Mouse (Mus musculus): ENCODE data around the gene Agpat4. TPM values are rescaled to one million over a fixed set of nuclear protein-coding genes. Genes with fewer than 3 reads are reported as not detected.

The Agpat4 gene
- polyA plus RNA-seq, 2 experiments: 22.1 to 23.7 TPM

DNA sequence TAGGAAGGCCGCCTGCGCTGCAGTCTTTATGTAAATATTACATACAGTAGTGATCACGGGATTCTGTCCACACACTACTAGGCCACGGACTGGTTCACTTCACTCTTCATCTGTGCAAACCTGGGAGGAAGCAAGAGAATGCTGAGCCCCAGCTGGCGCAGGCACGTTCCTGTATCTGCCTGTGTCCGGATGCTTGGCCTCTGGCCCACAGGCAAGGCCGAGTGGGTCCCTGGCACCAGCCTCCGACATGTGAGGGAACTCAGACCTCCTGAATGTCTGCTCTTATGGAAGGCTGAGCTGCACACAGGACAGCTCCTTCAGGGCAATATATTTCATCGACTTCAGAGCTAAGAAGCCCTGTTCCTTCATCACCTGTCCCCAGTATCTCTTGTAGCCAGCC, 109.5 kb downstream of the Agpat4 start:
- peaks cover 59% of the 10 kb centered on the region for H3K36me3 ChIP-seq (ENCODE audit: control insufficient read depth, insufficient read depth, low read length)
- ATAC-seq (ENCODE audit: low FRiP score, low read depth) (no peak), DNase-seq (ENCODE audit: low spot score) (no peak)
- TF ChIP-seq POLR2A (IDR thresholded peaks at IDR 0.05; ENCODE audit: borderline replicate concordance, extremely low read depth, insufficient read depth, insufficient read length): no peak
- no peak overlapping the region for H3K27ac ChIP-seq (replicated peaks; ENCODE audit: low read depth, low read length)
- no peak overlapping the region for H3K4me3 ChIP-seq (replicated peaks; ENCODE audit: low read length)
- no peaks in the 10 kb centered on the region for H3K27me3 ChIP-seq (ENCODE audit: control insufficient read depth, insufficient read depth, low read length)
- no peaks in the 10 kb centered on the region for H3K9me3 ChIP-seq (ENCODE audit: control insufficient read depth, low read length)
- 85% methylated on average over 10 of the region's 10 CpGs for WGBS
- H3K4me2 ChIP-seq (replicated peaks; ENCODE audit: low read depth, low read length, severe bottlenecking): no peak overlapping the region
- H3K4me1 ChIP-seq (ENCODE audit: control insufficient read depth, insufficient read depth, low read length): no peaks in the 10 kb centered on the region
- no peak overlapping the region for H3K9ac ChIP-seq (ENCODE audit: low read depth, low read length, severe bottlenecking)

DNA sequence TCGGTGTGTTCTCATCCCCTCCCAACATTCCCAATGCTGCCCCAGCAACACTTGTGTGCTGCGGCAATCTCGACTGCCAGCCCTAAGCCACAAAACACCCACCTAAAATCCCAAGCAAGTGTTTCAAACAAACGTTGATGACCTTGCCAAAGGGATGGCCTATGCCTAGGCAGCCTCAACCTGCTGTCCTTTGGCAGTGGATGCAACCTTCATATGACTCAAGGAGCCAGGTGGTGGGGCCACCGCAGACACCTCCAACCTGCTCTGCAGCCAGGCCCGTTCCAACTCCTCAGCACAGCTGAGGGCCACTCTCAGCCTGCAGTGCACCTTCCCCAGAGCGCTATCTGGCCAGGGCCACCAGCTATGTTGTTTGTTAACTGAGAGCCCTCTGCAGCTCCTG, 110.0 kb downstream of the Agpat4 start:
- Histone ChIP-seq H3K4me2 (replicated peaks; ENCODE audit: low read depth, low read length, severe bottlenecking) (no peak overlapping the region), H3K9me3 (ENCODE audit: control insufficient read depth, low read length) (no peaks in the 10 kb centered on the region), H3K4me3 (replicated peaks; ENCODE audit: low read length) (no peak overlapping the region), H3K36me3 (ENCODE audit: control insufficient read depth, insufficient read depth, low read length) (peaks cover 63% of the 10 kb centered on the region), H3K27ac (replicated peaks; ENCODE audit: low read depth, low read length) (no peak overlapping the region), H3K9ac (ENCODE audit: low read depth, low read length, severe bottlenecking) (no peak overlapping the region), H3K27me3 (ENCODE audit: control insufficient read depth, insufficient read depth, low read length) (no peaks in the 10 kb centered on the region), H3K4me1 (ENCODE audit: control insufficient read depth, insufficient read depth, low read length) (no peaks in the 10 kb centered on the region)
- DNase-seq (ENCODE audit: low spot score): no peak
- no peak for ATAC-seq (ENCODE audit: low FRiP score, low read depth)
- WGBS: 90% methylated on average over 7 of the region's 7 CpGs
- TF ChIP-seq POLR2A (IDR thresholded peaks at IDR 0.05; ENCODE audit: borderline replicate concordance, extremely low read depth, insufficient read depth, insufficient read length): no peak

DNA sequence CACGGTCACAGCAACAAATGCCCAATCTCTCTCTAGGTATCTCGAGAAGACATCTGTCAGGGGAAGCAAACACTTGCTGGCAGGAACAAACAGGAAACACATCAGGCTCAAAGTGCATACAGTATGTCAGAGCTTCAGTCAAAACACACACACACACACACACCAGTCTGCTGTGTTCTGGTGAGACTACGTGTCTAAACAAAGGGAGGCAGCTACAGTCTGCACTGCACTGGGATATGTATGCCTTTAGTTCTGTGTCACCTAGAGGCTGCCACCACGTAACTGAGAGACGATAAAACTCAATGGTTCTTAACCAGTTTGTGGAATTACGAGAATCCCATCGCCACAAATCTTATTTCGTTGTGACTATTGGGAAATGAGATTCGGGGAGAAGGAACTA, 111.3 kb downstream of the Agpat4 start:
- H3K9me3 ChIP-seq (ENCODE audit: control insufficient read depth, low read length): no peaks in the 10 kb centered on the region
- no peak overlapping the region for H3K4me3 ChIP-seq (replicated peaks; ENCODE audit: low read length)
- H3K27me3 ChIP-seq (ENCODE audit: control insufficient read depth, insufficient read depth, low read length): no peaks in the 10 kb centered on the region
- H3K27ac ChIP-seq (replicated peaks; ENCODE audit: low read depth, low read length): no peak overlapping the region
- H3K9ac ChIP-seq (ENCODE audit: low read depth, low read length, severe bottlenecking): no peak overlapping the region
- DNase-seq (ENCODE audit: low spot score) (no peak), ATAC-seq (ENCODE audit: low FRiP score, low read depth) (no peak)
- TF ChIP-seq POLR2A (IDR thresholded peaks at IDR 0.05; ENCODE audit: borderline replicate concordance, extremely low read depth, insufficient read depth, insufficient read length): no peak
- H3K4me1 ChIP-seq (ENCODE audit: control insufficient read depth, insufficient read depth, low read length): no peaks in the 10 kb centered on the region
- WGBS: 95% methylated on average over 9 of the region's 9 CpGs
- no peak overlapping the region for H3K4me2 ChIP-seq (replicated peaks; ENCODE audit: low read depth, low read length, severe bottlenecking)
- peaks cover 61% of the 10 kb centered on the region for H3K36me3 ChIP-seq (ENCODE audit: control insufficient read depth, insufficient read depth, low read length)

DNA sequence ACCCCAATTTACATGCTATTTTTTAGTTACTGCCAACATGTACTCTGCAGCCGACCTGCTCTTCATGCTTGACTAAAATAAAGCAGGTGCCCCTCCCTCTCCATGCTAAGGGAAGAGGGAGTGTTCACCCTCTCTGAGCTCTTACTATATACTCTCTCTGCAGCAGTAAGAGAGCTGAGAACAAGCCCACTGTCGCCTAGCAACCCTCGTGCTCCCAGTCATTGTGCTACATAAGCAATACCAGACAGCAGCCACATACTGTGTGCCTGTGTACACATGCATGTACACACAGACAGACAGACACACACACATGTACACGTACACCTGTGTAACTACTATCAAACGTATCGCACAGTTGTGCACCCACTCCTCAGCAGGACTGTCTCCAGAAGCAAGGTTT, 111.7 kb downstream of the Agpat4 start:
- Histone ChIP-seq H3K9ac (ENCODE audit: low read depth, low read length, severe bottlenecking) (no peak overlapping the region), H3K36me3 (ENCODE audit: control insufficient read depth, insufficient read depth, low read length) (peaks cover 65% of the 10 kb centered on the region), H3K9me3 (ENCODE audit: control insufficient read depth, low read length) (no peaks in the 10 kb centered on the region), H3K4me2 (replicated peaks; ENCODE audit: low read depth, low read length, severe bottlenecking) (no peak overlapping the region), H3K27ac (replicated peaks; ENCODE audit: low read depth, low read length) (no peak overlapping the region), H3K27me3 (ENCODE audit: control insufficient read depth, insufficient read depth, low read length) (no peaks in the 10 kb centered on the region), H3K4me1 (ENCODE audit: control insufficient read depth, insufficient read depth, low read length) (no peaks in the 10 kb centered on the region), H3K4me3 (replicated peaks; ENCODE audit: low read length) (no peak overlapping the region)
- no peak for ATAC-seq (ENCODE audit: low FRiP score, low read depth)
- DNase-seq (ENCODE audit: low spot score): no peak
- TF ChIP-seq POLR2A (IDR thresholded peaks at IDR 0.05; ENCODE audit: borderline replicate concordance, extremely low read depth, insufficient read depth, insufficient read length): no peak
- 83% methylated on average over 6 of the region's 6 CpGs for WGBS

DNA sequence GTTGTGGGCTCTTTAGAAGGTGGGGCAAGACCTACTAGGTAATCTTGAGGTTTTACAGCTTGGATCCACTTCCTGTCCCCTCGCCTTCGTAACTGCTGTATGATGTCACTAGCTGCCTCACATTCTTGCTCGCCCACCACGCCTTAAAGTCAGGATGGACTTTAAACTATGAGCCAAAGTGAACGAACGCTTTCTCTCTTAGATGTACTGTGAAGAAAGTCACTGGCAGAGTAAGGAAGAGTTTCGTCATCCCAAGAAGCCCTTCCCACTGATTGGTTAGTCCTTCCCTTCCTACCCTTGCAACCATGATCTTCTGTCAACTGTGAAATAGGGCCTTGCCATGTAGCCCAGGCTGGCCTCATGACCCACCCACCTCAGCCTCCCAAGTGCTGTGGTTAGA, 112.6 kb downstream of the Agpat4 start:
- DNase-seq (ENCODE audit: low spot score): no peak
- no peaks in the 10 kb centered on the region for H3K9me3 ChIP-seq (ENCODE audit: control insufficient read depth, low read length)
- 91% methylated on average over 7 of the region's 7 CpGs for WGBS
- no peak for TF ChIP-seq POLR2A (IDR thresholded peaks at IDR 0.05; ENCODE audit: borderline replicate concordance, extremely low read depth, insufficient read depth, insufficient read length)
- H3K4me2 ChIP-seq (replicated peaks; ENCODE audit: low read depth, low read length, severe bottlenecking): no peak overlapping the region
- H3K27ac ChIP-seq (replicated peaks; ENCODE audit: low read depth, low read length): no peak overlapping the region
- peaks cover 75% of the 10 kb centered on the region for H3K36me3 ChIP-seq (ENCODE audit: control insufficient read depth, insufficient read depth, low read length)
- no peaks in the 10 kb centered on the region for H3K27me3 ChIP-seq (ENCODE audit: control insufficient read depth, insufficient read depth, low read length)
- no peak overlapping the region for H3K4me3 ChIP-seq (replicated peaks; ENCODE audit: low read length)
- no peak overlapping the region for H3K9ac ChIP-seq (ENCODE audit: low read depth, low read length, severe bottlenecking)
- H3K4me1 ChIP-seq (ENCODE audit: control insufficient read depth, insufficient read depth, low read length): no peaks in the 10 kb centered on the region
- ATAC-seq (ENCODE audit: low FRiP score, low read depth): no peak

DNA sequence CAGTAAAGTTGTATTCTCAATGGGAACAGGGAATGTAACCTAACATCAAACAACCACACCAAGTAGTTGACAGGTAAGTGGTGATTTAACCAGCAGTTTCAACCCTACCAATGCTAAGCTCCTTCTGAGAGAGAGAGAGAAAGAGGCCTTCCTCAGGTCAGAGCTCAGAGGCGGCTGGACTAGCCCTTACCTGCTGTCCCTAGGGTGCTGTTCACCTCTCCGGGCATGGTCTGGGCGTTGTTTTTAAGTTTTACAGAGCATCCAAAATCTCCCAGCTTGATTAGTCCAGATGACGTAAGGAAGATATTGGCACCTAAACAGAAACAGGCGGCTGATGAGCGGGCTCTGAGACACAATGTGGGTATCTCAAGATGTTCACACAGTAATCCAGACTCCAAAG, 114.2 kb downstream of the Agpat4 start:
- Histone ChIP-seq H3K4me2 (replicated peaks; ENCODE audit: low read depth, low read length, severe bottlenecking) (no peak overlapping the region), H3K9ac (ENCODE audit: low read depth, low read length, severe bottlenecking) (no peak overlapping the region), H3K36me3 (ENCODE audit: control insufficient read depth, insufficient read depth, low read length) (peaks cover 75% of the 10 kb centered on the region), H3K9me3 (ENCODE audit: control insufficient read depth, low read length) (no peaks in the 10 kb centered on the region), H3K4me1 (ENCODE audit: control insufficient read depth, insufficient read depth, low read length) (no peaks in the 10 kb centered on the region), H3K27me3 (ENCODE audit: control insufficient read depth, insufficient read depth, low read length) (no peaks in the 10 kb centered on the region), H3K4me3 (replicated peaks; ENCODE audit: low read length) (no peak overlapping the region), H3K27ac (replicated peaks; ENCODE audit: low read depth, low read length) (no peak overlapping the region)
- DNase-seq (ENCODE audit: low spot score) (no peak), ATAC-seq (ENCODE audit: low FRiP score, low read depth) (no peak)
- TF ChIP-seq POLR2A (IDR thresholded peaks at IDR 0.05; ENCODE audit: borderline replicate concordance, extremely low read depth, insufficient read depth, insufficient read length): no peak
- whole genome bisulfite sequencing: 86% methylated on average over 6 of the region's 6 CpGs

Data from limb, embryonic 14.5 days (tissue).